Mouse (Mus musculus) heart, postnatal 0 days (tissue): ENCODE data around the gene Gatb. TPM values are rescaled to one million over a fixed set of nuclear protein-coding genes. Genes with fewer than 3 reads are reported as not detected.

Experiments
- ATAC-seq: fragments of 200-750 bp; cut with Nextera tagmentation; 2 replicates; pipeline ENCODE4 v1.8.0; 2017; ENCODE audit warnings: low read depth, moderate number of reproducible peaks, moderate library complexity; ENCODE audit not compliant: insufficient read depth
- DNase-seq: peaks from one replicate; pipeline ENCODE4 v3.0.0-alpha.2; 2016; ENCODE audit warnings: low spot score
- H3K27ac ChIP-seq: fragments of 300-500 bp; sonication (generic); 2 replicates; pipeline ENCODE4 v1.5.1; 2014; ENCODE audit warnings: low read depth, mild to moderate bottlenecking
- H3K27me3 ChIP-seq: fragments of 300-500 bp; sonication (generic); 2 replicates; pipeline ENCODE4 v1.6.1; 2014; ENCODE audit warnings: low read length, mixed read lengths; ENCODE audit not compliant: control insufficient read depth, insufficient read depth
- H3K36me3 ChIP-seq: fragments of 300-500 bp; sonication (generic); replicated peaks from 2 replicates; pipeline ENCODE4 v1.6.1; 2014; ENCODE audit warnings: low read length, mixed read lengths; ENCODE audit not compliant: control insufficient read depth, insufficient read depth
- H3K4me1 ChIP-seq: fragments of 300-500 bp; sonication (generic); 2 replicates; pipeline ENCODE4 v1.6.1; 2014; ENCODE audit warnings: antibody characterized with exemption; ENCODE audit not compliant: control insufficient read depth, insufficient read depth
- H3K4me2 ChIP-seq: fragments of 300-500 bp; sonication (generic); 2 replicates; pipeline ENCODE4 v1.6.1; 2014; ENCODE audit warnings: low read depth, mild to moderate bottlenecking, low read length, moderate library complexity
- H3K4me3 ChIP-seq: fragments of 300-500 bp; sonication (generic); 2 replicates; pipeline ENCODE4 v1.5.1; 2014; ENCODE audit warnings: low read depth, low read length
- H3K9ac ChIP-seq: fragments of 300-500 bp; sonication (generic); replicated peaks from 2 replicates; pipeline ENCODE4 v1.6.1; 2014; ENCODE audit warnings: low read depth, low read length, mixed read lengths
- H3K9me3 ChIP-seq: fragments of 300-500 bp; sonication (generic); replicated peaks from 2 replicates; pipeline ENCODE4 v1.6.1; 2016; ENCODE audit warnings: low read length; ENCODE audit not compliant: control insufficient read depth
- CTCF ChIP-seq: IDR thresholded peaks from 2 replicates; pipeline ENCODE4 v1.5.1; 2016; ENCODE audit warnings: antibody characterized with exemption, control low read depth, low read depth
- EP300 ChIP-seq: IDR thresholded peaks from 2 replicates; pipeline ENCODE4 v1.6.1; 2016; ENCODE audit warnings: antibody characterized with exemption, low read depth
- WGBS: fragments of 180-500 bp; shearing (Covaris S2); extraction: QIAGEN DNeasy Blood & Tissue Kit; methylation state at CpG from one replicate; pipeline ENCODE4 v1.1.7; 2014; 5-methylcytosine and 5-hydroxymethylcytosine counted together
- polyA plus RNA-seq: library from polyadenylated mRNA; unstranded; fragments of >200 nt; fragmentation: Nextera tagmentation; extraction: Ambion mirVana; gene quantifications from 2 replicates; pipeline ENCODE4 v1.2.1, GENCODE M21; 2015
- total RNA-seq: library from RNA; depleted of rRNA; stranded (reverse); fragments of >200 nt; gene quantifications from 2 replicates; pipeline ENCODE4 v1.2.3, GENCODE M21; 2014; ENCODE audit warnings: low replicate concordance

Gene Gatb
- total and polyA plus RNA-seq, 2 experiments from 2014 or later, result 27.9 to 40.3 TPM

DNA sequence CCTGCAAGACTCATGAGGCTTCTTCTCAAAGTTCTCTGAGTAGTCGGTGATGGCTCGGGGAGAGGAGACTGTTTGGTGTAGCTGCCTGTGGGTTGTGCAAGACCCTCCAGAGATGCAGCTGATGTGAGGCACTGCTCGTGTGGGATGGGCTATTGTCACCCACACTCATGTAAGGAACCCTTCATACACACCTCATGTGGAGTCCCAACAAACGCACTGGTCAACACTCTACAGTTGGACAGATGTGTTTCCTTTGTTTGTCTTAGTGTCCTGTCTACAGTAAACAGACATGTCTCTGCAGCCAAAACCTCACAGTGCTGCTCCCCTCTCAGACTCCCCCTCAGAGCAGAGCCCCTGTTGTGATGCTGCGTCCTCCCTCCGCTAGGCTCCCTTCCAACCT is 95.9 kb downstream of the Gatb start:
- WGBS, result 79% methylated on average over 6 of the region's 6 CpGs
- Histone ChIP-seq H3K9ac (no peak overlapping the region), H3K4me2 (no peak overlapping the region), H3K27me3 (no peaks in the 10 kb centered on the region), H3K9me3 (no peaks in the 10 kb centered on the region), H3K27ac (no peak overlapping the region), H3K4me3 (no peak overlapping the region), H3K36me3 (peaks cover 6% of the 10 kb centered on the region), H3K4me1 (peaks cover 12% of the 10 kb centered on the region; the same call in 1 of the 2 replicates)
- ATAC-seq (no peak), DNase-seq (no peak)
- TF ChIP-seq CTCF (no peak), EP300 (no peak)

DNA sequence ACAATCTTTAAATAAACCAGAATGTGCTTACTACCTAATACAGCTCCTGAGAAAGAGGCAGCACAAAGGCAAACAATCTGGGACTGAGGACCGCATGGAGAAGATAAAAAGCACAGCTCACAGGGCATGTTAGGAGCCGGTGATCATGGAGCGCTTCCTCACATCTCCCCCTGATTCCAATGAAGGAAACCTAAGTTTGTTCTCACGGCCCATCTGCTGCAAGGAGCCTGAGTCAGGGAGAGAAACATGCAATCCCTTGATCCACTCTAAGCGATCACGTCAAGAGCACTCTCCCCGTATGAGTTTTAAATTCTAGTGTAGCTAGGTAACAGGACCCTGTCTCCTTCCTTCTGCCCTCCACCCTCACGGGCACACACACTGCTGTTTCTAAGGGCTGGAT is 103.2 kb downstream of the Gatb start:
- no peak overlapping the region for H3K4me3 ChIP-seq
- no peak overlapping the region for H3K9ac ChIP-seq
- WGBS, result 64% methylated on average over 8 of the region's 8 CpGs
- no peaks in the 10 kb centered on the region for H3K27me3 ChIP-seq
- peaks cover 4% of the 10 kb centered on the region; the same call in 1 of the 2 replicates for H3K36me3 ChIP-seq
- no peak for ATAC-seq
- TF ChIP-seq CTCF (no peak), EP300 (no peak)
- H3K27ac ChIP-seq, result no peak overlapping the region
- no peak overlapping the region for H3K4me2 ChIP-seq
- no peaks in the 10 kb centered on the region for H3K9me3 ChIP-seq
- H3K4me1 ChIP-seq, result peaks cover 14% of the 10 kb centered on the region
- no peak for DNase-seq

DNA sequence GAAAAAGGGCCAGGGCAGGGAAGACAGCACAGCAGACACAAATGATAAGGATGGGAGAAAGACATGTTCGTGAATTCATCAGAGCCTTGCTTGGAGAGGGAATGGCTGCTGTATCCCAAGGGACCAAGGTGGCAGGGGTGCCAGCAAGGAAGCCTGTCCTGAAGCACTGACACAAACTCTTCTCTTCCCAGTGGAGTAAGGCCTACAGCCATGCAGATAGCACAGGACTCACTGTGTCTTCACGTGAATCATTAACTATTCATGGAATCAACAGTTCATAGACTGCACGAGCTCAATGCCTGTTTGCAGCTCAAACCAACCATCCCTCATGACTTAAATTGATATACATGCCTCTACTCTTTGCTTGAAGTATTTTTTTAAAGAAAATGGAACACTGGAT is 104.0 kb downstream of the Gatb start:
- Histone ChIP-seq H3K27me3 (no peaks in the 10 kb centered on the region), H3K9ac (no peak overlapping the region), H3K27ac (no peak overlapping the region), H3K4me2 (no peak overlapping the region), H3K9me3 (no peaks in the 10 kb centered on the region), H3K4me3 (no peak overlapping the region), H3K36me3 (peaks cover 4% of the 10 kb centered on the region; the same call in 1 of the 2 replicates), H3K4me1 (peaks cover 14% of the 10 kb centered on the region)
- TF ChIP-seq CTCF (no peak), EP300 (no peak)
- 78% methylated on average over 3 of the region's 3 CpGs for WGBS
- no peak for ATAC-seq
- no peak for DNase-seq

DNA sequence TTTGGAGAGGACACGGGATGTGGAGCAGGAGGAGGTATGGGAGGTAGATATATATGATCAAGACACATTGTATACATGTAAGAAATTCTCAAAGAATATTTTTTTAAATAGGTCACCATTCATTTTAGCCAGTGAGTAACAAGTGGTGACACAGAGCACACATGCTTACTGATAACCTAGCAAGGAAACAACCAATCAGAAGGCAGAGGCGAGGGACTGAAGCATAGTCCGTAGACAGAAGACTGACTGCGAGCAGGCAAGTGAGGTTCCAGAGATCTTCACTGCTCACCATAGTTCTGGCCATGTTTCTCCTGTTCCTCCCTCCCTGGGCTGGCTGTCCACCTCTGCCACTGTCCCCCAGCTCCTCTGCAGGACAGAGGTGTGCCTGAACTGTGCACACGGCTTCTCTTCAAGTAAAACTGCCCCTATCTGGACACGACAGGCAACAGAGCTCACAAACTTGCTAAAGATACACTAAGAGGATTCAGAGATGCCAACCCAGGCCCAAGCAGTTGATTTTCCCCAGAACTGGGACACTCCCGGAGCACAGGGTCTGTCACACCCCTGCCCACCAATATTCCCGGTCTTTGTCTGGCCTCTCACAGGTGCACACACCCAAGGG is 105.5 kb downstream of the Gatb start:
- 45% methylated on average over 8 of the region's 8 CpGs for WGBS
- peaks cover 14% of the 10 kb centered on the region for H3K4me1 ChIP-seq
- no peaks in the 10 kb centered on the region for H3K9me3 ChIP-seq
- no peak overlapping the region for H3K4me3 ChIP-seq
- 0 out of 2 replicates have a peak overlapping the region, but pooled peaks have one; percentile 33 for H3K9ac ChIP-seq
- no peak overlapping the region for H3K4me2 ChIP-seq
- DNase-seq, result peak; percentile 34
- TF ChIP-seq EP300 (no peak), CTCF (no peak)
- peak overlapping the region; percentile 67 for H3K27ac ChIP-seq
- H3K36me3 ChIP-seq, result peaks cover 4% of the 10 kb centered on the region; the same call in 1 of the 2 replicates
- ATAC-seq, result peak; percentile 75; the same call in 1 of the 2 replicates
- H3K27me3 ChIP-seq, result no peaks in the 10 kb centered on the region

DNA sequence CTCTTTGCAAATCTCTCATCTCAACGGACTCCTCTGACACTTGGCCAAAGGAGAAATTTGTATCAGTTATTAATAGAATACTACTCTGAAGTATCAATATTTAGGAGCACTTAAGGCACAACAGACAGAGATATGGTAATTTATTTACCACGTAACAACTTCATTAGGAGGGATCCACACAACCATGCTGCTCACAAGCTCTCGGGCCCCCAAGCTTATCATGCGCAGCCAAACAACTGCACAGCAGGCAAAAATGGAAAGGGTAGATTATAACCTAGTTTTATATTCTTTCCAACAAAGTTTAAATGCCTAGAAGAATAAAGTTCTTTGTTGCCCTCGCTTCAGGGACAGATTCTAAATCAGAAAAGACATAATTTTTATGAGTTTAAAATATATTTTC is 106.0 kb downstream of the Gatb start:
- no peak overlapping the region for H3K4me2 ChIP-seq
- H3K27ac ChIP-seq, result peak overlapping the region; percentile 67; the same call in 1 of the 2 replicates
- H3K4me3 ChIP-seq, result no peak overlapping the region
- DNase-seq (no peak), ATAC-seq (no peak)
- TF ChIP-seq EP300 (no peak), CTCF (no peak)
- 0 out of 2 replicates have a peak overlapping the region, but pooled peaks have one; percentile 33 for H3K9ac ChIP-seq
- peaks cover 14% of the 10 kb centered on the region for H3K4me1 ChIP-seq
- no peaks in the 10 kb centered on the region for H3K9me3 ChIP-seq
- WGBS, result 69% methylated on average over 5 of the region's 5 CpGs
- no peaks in the 10 kb centered on the region for H3K27me3 ChIP-seq
- H3K36me3 ChIP-seq, result peaks cover 4% of the 10 kb centered on the region; the same call in 1 of the 2 replicates

DNA sequence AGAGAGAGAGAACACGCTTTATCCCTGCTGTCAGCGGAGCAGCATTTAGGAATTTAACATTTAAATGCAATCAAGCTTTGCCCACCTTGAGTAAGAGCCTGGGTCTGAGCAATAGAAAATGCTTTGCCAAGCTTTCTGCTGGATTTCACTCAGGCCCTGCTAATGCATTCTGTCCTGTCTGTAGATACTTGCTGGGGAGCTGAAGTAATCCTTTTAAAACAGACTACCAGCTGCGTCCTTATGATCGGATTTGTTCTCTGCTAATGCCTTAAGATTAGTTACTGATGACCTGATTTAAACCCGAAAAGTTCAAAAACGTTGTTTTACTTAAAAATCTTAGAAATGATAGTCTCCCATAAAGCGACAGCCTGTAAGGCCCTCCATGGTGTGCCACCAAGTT is 107.2 kb downstream of the Gatb start:
- Histone ChIP-seq H3K9ac (no peak overlapping the region), H3K9me3 (no peaks in the 10 kb centered on the region), H3K27ac (no peak overlapping the region), H3K27me3 (no peaks in the 10 kb centered on the region), H3K36me3 (no peaks in the 10 kb centered on the region), H3K4me1 (peaks cover 14% of the 10 kb centered on the region), H3K4me2 (no peak overlapping the region), H3K4me3 (no peak overlapping the region)
- DNase-seq, result no peak
- 85% methylated on average over 7 of the region's 7 CpGs for WGBS
- TF ChIP-seq CTCF (no peak), EP300 (no peak)
- no peak for ATAC-seq
